Mouse (Mus musculus): Measurements from ENCODE around the gene Ankrd36.
"Not testable (repeated sequence)": the region's sequence is repeated elsewhere in the genome, so short reads cannot be mapped to it uniquely, and the experiment has no call there.

The Ankrd36 gene

DNA sequence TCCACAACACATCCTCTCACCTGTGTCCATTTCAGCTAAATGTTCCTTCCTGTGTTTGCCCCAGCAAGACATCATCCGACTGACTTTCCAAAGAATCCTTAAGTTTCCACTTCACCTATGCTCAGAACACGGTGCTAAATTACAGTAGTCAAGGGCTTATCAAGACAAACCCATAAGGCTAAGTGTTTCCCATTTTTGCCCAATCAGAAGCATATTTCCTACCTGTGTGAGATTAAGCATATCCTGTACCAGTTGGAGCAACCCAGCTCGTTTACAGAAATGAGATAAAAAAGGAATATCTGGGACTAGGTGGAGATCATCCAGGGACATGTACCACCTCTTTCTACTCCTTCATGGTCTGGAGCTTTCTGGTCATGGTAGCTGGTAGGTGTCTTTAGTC, 22.8 kb upstream of the Ankrd36 start:
- no peak for DNase-seq (ENCODE audit: low spot score)

GRCm38 (mm10) chr11:5551430-5551829, 18.1 kb upstream of the Ankrd36 start:
- DNase-seq (ENCODE audit: low spot score), result no peak

DNA sequence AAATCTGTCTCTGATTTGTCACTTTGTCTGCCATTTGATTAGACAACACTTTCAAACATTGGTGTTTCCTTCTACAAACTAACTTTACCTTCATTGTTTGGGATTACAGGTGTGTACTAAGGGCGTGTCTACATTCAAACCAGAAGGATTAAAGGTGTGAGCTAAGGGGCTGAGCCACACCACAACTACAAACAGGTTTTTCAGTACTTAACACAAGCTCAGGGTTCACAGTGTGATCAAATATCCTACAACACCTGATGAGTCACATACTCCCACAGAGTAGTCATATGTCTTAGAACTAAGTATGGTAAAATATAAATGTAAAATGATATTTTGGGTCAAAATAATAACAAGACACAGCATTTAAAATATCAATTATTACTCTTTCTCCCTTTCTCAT, 17.6 kb upstream of the Ankrd36 start:
- DNase-seq (ENCODE audit: low spot score), result no peak

DNA sequence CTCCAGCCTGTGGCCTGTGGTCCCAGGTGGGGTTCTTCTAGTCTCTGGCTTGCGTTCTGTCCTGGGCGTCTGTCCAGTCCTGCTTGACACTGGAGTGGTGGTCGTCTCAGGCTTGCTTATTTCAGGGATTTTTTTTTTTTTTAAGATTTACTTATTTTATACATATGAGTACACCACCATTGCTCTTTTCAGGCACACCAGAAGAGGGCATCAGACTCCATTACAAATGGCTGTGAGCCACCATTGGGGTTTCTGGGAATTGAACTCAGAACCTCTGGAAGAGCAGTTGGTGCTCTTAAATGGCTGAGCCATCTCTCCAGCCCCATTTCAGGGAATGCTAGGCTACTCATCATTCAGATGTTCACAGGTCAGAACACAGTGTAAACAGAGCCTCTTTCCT, 9.2 kb upstream of the Ankrd36 start:
- DNase-seq (ENCODE audit: low spot score), result no peak

DNA sequence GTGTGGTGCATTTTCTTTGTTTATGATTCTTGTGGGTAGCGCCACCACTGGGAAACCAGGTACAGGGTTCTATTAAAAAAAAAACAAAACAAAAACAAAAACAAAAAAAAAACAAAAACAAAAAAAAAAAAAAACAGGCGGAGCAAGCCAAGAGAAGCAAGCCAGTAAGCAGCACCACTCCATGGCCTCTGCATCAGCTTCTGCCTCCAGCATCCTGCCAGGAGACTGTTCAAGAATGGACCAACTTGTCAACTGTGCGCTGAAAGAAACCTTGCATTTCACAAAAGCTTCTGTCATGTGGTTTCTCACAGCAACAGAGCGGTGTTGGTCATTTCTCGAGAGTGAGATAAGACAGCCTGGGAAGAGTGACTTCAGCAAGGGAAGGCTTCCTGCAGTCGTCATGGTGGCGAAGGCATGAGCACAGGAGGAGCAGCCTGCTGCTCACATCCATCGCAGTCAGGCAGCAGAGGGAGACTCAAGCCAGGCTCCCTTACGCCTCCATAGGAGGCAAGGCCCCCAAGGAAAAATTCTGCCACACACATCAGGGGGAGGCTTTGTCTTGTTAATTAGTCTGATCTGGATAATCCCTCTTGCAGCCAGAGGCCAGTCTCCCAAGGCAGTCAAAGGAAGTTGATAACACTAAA, 6.7 kb upstream of the Ankrd36 start:
- no peak for DNase-seq (ENCODE audit: low spot score)

GRCm38 (mm10) chr11:5563898-5564297, 5.6 kb upstream of the Ankrd36 start:
- DNase-seq (ENCODE audit: low spot score), result no peak

DNA sequence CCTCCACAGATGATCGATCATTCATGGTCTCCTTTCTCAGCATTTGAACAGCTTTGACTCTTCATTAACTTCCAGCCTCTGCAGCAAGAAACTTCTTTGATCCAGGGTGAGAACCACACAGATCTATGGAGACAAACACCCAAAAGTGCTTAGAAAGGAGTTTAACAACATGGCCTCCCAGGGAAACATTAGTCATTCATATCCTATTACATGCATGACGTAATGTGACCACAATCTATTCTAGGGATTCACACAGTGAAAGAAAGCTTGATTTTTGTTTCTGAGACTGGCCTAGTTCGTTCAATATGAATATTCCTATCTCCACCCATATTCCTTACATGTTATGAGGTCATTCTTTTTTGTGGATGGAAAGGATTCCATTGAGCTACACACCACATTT, 3.9 kb upstream of the Ankrd36 start:
- no peak for DNase-seq (ENCODE audit: low spot score)

DNA sequence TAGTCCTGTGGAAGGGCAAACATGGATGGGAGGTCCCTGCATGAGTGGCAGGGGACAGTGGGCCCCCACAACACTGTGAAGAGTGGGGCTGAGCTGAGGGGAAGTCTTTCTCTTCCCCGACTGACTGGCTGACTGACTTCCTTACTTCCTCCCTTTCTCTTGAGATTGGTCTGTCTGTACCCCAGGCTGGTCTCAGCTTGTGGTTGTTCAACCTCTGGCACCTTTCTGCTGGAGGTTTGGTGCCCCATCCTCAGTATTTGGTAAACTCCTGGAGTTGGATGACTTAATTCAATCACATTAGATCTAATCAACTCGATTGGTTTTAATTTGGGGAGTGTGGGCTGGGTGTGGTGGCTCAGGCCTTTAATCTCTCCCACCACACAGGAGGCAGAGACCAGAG, 3.0 kb upstream of the Ankrd36 start:
- no peak for DNase-seq (ENCODE audit: low spot score)

DNA sequence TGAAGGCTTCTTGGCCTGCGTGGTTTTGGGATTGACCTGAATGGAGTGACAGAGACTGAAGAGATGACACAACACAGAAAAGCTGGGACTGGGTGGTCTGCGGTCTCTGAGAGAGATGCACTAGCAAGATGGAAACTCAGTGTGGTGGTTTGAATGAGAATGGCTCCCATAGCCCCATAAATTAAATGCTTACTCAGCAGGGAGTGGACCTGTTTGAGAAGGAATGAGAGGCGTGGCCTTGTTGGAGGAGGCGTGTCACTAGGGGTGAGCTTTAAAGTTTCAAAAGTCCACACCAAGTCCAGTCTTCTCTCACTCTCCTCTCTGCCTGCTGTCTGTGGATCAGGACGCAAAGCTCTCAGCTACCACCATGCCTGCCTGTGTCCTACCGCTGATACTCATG, 1.8 kb upstream of the Ankrd36 start:
- no peak for DNase-seq (ENCODE audit: low spot score)

GRCm38 (mm10) chr11:5568082-5568481, 1.4 kb upstream of the Ankrd36 start:
- no peak for DNase-seq (ENCODE audit: low spot score)

DNA sequence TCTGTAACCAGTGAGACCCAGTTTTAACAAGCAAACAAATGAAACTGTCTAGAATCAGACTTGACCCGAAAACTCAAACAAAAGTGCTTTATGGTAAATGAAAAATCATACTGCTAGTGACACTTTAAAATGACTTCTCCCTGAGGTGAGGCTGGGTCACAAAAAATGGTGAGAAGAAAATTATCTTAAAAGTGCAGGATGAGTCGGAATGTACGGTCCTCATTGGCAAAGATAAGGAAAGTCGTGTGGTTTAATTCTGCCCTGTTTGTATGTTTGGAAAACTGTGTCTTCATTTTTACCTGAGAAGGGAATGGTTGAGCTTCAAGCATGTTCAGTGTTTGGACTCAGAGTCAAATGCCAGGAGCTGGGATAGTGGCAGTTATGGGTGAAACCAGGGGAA, 2.4 kb downstream of the Ankrd36 start:
- DNase-seq (ENCODE audit: low spot score), result no peak

DNA sequence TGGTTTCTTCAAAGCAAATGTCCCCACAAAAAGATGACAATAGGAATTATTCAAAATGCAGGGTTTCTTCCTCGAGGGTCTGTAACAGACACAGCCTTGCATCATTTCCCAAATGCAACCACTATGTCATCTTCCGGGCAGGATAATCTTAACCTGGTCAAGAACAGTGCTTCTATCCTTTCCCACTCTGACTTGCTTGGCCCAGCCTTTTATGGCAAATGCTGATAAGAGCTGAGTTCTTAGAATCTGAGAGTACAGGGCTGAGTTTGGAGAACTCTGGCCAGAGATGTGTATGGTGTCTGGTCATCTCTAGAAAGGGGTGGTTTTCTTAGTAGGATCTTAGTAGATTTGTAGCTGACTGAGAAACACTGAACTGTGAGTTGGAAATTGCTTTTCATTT, 4.3 kb downstream of the Ankrd36 start:
- DNase-seq (ENCODE audit: low spot score), result peak; percentile 14

DNA sequence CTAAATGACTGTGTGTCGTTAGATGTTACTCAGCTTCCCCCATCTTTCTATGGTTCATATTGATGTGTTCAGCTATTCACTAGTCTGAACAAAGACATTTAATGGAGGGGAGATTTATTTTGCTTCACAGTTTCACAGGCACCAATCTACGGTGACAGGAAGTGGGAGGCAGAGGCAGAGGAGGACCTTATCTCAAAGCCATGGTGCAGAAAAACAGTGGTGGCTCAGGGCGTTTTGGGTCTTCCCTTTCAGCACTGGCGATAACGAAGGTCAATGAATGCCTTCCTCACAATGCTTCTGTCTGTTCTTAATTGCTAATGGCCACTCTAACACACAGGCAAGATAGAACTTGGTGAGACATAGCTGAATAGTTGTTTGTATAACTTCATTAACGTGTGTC, 5.6 kb downstream of the Ankrd36 start:
- no peak for DNase-seq (ENCODE audit: low spot score)

DNA sequence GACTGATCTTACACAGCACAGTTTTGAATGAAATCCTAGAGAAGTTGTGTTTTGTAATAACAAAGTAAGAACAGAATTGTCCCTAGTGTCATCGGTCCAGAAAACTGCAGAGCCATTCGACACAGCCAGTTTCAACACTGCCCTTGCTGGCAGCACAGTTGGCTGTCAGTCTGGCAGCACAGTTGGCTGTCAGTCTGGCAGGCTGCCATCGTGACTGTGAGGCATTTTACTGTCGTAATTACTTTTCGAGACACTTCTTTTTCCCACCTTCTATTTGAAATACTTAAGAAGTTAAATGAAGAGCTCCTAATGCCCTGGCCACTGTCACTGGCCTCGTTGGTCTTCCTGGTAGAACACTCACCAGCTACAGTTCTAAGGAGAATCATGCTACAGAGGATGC, 22.9 kb downstream of the Ankrd36 start:
- no peak for DNase-seq (ENCODE audit: low spot score)

DNA sequence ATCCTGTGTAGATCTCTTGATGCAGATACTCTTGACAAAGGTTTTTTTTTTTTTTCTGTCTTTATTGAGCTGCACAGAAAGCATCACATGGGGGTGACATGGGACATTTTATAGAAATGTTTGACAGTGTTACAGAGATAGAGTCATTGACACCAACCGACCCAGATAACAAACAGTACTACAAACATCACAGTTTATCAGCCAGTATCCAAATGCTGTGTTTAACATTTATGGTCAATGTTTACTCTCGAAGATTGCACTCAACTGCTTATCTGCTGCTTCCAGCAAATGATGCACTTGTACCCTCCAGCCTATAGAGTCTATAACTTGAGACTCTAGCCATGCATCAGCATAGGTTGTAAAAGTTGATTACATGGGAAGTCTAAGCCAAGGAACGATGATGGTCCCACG, 25.9 kb downstream of the Ankrd36 start:
- no peak for DNase-seq (ENCODE audit: low spot score)

GRCm38 (mm10) chr11:5595792-5596191, 26.3 kb downstream of the Ankrd36 start:
- DNase-seq (ENCODE audit: low spot score), result no peak

DNA sequence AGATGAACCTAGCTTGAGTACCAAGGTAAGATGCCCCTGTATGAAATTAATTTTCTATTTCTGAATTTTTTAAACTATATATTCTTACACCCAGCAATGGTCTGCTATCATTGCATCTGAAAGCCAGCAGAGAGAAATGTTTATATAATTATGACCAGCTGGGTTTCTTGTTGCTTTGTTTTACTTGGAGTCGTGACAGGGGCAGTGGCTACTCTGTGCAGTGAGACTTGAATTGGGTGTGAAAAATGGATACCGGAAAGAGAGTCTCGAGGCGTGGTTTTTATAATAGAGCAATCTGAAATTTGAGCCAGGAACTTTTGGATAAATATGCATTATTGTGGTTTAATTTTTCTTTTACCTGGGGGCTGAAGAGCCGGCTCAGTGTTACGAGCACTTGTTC, 27.3 kb downstream of the Ankrd36 start:
- DNase-seq (ENCODE audit: low spot score), result no peak

DNA sequence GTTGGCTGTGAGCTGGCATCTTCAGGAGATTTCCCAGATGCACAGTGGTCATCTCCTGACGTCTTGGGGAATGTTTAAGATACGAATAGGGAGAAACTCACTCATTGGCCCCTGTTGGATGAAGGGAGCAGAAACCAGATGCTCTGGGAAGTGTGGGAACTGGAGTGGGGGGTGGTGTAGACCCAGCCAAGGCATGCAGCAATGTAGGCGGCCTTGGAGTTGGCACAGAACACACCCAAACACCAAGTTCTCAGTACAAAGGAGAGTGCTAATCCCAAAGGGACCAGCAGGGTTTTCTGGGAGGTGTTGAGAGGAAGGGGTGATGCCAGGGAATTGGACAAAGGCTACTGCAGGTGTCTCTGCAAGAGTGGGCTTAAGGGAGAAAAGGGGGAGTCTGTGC, 35.9 kb downstream of the Ankrd36 start:
- DNase-seq (ENCODE audit: low spot score), result no peak

GRCm38 (mm10) chr11:5611918-5612317, 42.4 kb downstream of the Ankrd36 start:
- DNase-seq (ENCODE audit: low spot score), result not testable (repeated sequence)

DNA sequence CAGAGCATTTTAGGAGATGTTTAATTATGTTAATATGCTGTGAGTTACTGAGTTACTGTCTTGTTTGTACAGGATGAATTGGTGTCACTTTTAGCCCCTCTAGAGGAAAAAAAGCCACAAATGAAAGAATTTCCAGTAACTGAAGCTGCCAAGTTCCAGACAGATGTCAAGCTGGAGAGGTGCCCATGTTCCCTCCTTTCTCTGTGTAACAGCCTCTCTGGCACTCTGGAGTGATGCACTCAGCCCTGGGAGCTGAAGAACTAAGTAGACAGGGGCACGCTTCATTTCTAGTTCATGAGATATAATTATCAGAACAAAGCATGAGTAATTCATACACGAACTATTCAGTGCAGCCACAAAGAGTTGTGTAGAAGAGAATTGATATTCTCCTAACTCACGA, 45.0 kb downstream of the Ankrd36 start:
- no peak for DNase-seq (ENCODE audit: low spot score)

- no peak for DNase-seq (ENCODE audit: low spot score)
Observed at GRCm38 (mm10) chr11:5625101-5625500, 55.6 kb downstream of the Ankrd36 start.

GRCm38 (mm10) chr11:5629033-5629432, 59.5 kb downstream of the Ankrd36 start:
- peak; percentile 63 for DNase-seq (ENCODE audit: low spot score)

GRCm38 (mm10) chr11:5643085-5643484, 73.6 kb downstream of the Ankrd36 start:
- DNase-seq (ENCODE audit: low spot score), result no peak

DNA sequence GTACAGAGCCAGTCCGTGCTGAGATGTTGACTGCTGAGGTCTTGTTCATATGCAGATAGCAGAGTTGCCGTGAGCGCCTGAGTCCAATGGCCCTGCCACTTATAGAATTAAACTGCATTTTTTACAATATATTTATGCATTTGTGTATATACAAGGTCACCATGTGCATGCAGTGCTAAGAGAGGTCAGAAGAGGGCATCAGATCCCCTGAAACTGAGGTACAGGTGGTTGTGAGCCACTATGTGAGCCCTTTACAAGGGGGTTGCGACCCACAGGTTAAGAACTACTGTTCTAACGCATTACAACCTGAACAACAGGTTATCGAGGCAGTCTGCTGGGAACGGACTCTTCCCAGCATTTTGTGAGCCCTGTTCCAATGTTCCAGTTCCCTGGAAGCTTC, 80.8 kb downstream of the Ankrd36 start:
- no peak for DNase-seq (ENCODE audit: low spot score)

- DNase-seq (ENCODE audit: low spot score), result no peak
Observed at GRCm38 (mm10) chr11:5682541-5682940, 113.1 kb downstream of the Ankrd36 start.
